Mouse (Mus musculus) kidney, postnatal 10 days (tissue): ENCODE results near the gene Nfil3.

Experiments used
- DNase-seq: peaks from one replicate; pipeline ENCODE4 v3.0.0; 2021; ENCODE audit warnings: mixed read lengths

The Nfil3 gene

GRCm38 (mm10) chr13:52981441-52982281, 788 bp upstream of the Nfil3 start:
- peak; percentile 58 for DNase-seq

DNA sequence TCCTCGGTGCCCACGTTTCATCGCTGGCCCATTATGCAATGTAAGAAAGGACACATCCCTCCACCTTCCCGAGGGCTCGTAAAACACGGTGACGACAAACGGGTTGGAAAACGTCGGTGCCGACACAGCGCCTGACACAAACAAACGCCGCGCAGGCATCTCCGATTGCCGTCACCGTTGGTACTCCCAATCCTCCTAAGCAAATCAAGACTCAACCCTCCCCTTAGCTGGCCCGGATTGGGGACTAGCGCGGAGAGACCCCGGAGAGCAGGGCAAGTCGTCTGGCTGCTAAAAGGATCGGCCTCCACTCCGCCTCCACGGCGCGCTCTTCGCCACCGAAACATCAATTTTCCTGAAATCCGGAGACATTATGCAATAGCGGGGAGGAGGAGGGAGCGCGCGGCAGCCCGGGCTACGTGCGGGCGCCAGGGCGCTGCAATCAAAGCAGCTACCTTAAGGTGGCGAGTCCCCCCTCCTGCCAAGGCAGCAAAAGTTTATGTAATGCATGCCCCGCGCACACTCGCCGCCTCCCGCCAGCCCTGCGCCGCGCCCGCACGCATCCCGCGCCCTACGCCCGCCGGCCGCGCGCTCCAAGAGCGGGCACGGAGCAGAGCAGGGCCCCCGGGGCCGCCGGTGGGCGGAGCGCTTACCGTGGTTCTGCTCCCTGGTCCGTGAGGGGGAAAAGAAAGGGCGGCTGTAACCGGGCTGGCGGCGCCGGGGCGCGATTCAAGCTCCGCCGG, 492 bp downstream of the Nfil3 start:
- peak; percentile 75 for DNase-seq

GRCm38 (mm10) chr13:52979331-52980051, 1.4 kb downstream of the Nfil3 start:
- peak; percentile 31 for DNase-seq

GRCm38 (mm10) chr13:52978321-52978981, 2.4 kb downstream of the Nfil3 start:
- peak; percentile 72 for DNase-seq

DNA sequence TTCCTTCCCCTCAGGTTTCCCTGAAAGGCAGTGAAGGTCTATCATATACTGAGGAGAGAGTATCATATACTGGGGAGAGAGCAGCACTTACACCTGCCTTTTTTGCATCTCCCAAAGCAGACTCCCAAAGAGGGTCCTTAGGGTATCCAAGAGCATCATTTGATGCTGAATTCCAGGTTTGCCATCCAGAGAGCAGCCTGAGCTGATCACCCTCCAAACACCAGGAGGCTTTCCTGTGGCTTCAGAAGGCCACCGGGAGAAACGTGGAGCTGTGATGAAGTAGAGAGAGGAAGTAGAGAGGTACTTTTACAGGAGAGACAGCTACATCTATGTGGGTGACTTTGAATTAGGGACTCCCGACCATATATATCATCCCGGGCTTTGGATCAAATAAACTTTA, 3.1 kb downstream of the Nfil3 start:
- DNase-seq: no peak

DNA sequence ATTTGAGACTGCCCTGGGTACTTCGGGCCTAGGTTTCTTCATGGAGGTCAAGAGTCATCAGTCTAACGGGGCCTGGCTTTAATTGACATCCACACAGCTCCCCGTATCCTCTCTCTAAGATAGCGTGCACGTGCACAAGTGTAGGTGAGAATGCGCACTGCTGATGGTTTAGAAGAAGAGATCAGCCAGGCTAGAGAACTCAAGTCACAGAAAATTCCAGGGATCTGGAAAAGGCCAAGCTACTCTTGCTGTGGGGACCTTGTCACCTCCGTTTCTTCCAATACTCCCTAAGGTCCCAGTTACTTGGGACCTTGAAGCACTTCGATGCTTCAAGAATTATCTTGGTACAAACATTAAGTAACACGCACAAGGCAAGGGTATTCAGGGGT, 3.7 kb downstream of the Nfil3 start:
- DNase-seq: no peak

DNA sequence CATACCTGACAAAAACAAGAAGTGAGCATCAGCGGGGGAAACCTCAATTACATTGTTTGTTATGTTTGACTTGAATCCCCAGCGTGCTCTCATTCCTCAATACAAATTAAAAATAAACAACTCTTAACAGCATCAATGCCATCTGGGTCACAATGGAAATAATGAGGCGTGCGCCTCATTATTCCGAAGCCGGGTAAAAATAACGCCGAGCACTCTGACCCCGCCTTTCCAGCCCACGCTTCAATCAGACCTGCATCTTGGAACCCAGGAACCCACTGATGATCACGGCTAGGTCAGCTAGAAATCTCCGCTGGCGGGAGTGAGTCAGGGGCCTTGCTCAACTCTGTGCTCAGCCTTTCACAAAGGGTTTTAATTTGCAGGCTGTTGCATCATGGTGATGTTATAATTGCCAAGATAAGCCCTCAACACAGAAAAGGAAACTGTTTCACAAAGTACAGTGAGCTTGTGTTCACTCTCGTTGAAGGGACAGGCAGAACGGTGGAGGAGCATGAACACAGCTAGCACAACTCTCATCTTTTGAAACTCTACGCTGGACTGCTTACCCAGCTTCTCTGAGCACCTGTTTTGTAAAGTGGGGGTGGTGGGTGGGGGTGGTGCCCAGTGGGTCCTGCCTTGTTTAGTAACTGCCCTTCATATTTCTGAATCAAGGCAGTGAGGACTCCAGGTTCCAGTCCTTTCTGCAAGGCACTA, 4.2 kb downstream of the Nfil3 start:
- no peak for DNase-seq

DNA sequence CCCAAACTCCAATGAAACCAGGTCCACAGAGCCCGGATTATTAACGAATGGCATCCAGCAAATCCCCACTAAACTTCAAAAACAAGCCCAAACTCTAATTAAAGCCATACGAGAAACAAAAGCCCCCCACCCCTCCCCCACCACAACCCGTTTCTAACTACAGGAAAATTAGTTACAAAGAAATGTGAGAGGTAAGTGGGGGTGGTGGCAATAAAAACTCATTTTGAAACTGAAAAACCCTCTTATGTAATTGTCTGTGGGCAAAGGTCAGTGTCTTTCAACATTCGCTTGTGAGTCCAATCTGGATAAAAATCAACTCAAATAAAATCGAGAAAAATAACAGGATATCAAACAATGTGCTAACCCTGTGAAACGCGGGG, 4.8 kb downstream of the Nfil3 start:
- no peak for DNase-seq

- peak; percentile 75 for DNase-seq
These were observed 6.2 kb downstream of the Nfil3 start for GRCm38 (mm10) chr13:52974676-52975075.

DNA sequence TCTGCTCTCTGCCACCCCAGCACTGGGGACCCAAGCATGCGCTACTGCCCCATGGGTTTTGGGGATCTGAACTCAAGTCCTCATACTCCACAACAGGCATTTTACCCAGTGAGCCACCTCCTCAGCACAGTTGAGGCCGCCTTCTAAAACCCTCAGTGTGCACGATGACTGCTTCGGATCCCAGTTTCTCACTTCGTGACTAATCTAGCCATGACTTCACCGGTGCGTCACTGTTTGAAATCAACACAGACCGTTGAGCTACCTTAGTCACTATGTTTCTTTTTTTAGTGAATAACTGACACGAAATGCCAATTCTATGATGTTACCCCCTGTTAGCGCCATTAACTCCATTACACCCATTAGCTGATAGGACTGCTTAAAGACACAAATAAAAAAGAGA, 7.4 kb downstream of the Nfil3 start:
- no peak for DNase-seq

- no peak for DNase-seq
These were observed 8.2 kb downstream of the Nfil3 start for GRCm38 (mm10) chr13:52972626-52973025.

DNA sequence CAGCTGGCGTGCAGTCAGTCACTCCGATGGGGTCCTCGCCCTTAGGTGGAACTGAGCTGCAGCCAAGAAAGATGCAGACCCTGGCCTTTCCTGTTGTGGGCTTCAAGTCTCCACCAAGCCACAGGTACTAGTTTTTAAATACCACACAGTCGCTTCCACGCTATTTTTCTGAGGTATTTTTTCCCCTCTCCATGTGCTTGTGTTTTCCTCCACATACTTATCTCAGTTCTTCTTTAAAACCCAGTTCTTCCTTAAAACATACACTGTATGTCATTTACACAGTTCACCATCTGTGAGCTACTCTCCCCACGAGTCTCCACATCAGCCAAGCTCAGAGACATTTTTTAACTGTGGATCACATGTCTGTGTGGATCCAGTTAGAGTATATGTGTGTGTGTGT, 10.0 kb downstream of the Nfil3 start:
- no peak for DNase-seq

DNA sequence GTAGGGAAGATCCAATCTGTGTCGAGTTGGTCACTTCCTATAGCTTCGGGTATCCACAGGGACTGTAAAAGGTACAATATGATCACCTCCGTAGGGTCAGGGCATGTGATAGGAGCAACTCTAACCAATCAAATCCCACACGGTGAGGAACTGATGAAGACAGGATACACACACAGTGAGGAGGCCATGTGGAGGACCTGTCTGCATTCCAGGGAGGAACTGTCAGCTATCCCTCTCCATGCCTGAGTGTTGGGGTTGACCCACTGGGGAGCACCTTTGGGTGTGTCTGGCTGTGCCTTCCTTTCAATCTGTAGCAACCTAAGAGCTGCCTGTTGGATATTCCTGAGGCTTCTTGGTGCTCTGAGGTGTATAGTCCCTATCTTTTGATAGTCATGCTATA, 18.0 kb downstream of the Nfil3 start:
- DNase-seq: no peak

GRCm38 (mm10) chr13:52962361-52962760, 18.5 kb downstream of the Nfil3 start:
- no peak for DNase-seq

GRCm38 (mm10) chr13:52953779-52954553, 26.9 kb downstream of the Nfil3 start:
- no peak for DNase-seq

- no peak for DNase-seq
These were observed 31.7 kb downstream of the Nfil3 start for GRCm38 (mm10) chr13:52949211-52949610.

DNA sequence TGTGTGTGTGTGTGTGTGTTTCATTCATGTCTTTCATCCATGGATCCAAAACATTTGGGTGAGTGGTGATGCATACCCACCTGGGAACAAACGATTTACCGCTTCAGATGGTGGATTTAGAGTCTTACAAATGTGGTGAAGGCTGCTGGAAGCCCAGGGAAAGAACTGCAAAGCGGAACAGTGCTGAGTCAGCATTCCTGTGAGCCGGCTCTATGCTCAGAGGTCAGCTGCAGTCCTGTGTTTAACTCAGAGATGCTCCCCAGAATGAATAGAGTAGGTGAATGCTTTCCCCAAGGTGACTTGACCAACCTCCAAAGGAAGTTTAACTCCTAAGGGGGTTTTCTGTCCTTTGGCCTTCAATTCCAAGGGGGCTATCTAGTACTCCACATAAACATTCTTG, 33.3 kb downstream of the Nfil3 start:
- DNase-seq: no peak

DNA sequence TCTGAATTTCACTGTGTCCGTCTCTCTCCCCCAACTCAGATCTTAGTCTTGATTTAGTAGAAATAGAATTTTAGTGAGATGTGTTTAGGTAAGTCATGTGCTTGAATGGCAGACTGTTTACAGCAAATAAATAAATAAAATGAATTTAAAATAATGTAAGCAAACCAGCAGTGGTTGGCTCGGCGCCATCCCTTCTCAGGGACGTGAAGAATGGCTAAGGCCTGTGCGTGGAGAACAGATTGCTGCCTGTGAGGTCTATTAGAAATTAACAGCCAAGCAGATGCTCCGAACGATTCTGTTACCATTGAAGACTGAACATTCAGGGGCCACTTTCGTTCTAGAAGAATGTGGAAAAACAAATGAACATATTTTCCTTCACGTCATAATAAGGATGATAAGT, 35.1 kb downstream of the Nfil3 start:
- no peak for DNase-seq

DNA sequence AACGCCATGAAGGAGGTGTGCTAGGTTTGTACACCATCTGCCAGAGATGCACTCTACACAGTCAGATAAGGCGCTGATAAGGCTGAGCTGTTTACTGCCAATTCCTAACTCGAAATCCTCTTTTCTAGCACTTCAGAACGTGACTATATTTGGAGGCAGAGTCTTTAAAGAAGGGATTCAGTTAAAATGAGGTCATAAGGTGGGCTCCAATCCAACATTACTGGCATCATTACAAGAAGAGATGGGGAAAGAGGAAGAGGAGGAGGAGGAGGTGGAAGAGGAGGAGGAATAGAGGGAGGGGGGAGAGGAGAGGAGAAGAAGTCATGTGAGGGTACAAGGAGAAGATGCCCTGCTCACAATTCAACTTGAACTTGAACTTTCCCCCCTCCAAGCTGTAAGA, 36.8 kb downstream of the Nfil3 start:
- no peak for DNase-seq

- DNase-seq: no peak
These were observed 37.9 kb downstream of the Nfil3 start for GRCm38 (mm10) chr13:52942876-52943388.

- DNase-seq: no peak
These were observed 39.9 kb downstream of the Nfil3 start for GRCm38 (mm10) chr13:52940956-52941355.
